Mouse (Mus musculus) forebrain, embryonic 14.5 days (tissue): Measurements from ENCODE around the gene Slc29a4. TPM values are rescaled to one million over a fixed set of nuclear protein-coding genes. Genes with fewer than 3 reads are reported as not detected.

Experiments used
- ATAC-seq: fragments of 200-750 bp; cut with Nextera tagmentation; 2 replicates; pipeline ENCODE4 v1.8.0; 2017; ENCODE audit warnings: mild to moderate bottlenecking, moderate library complexity
- DNase-seq: peaks from one replicate; pipeline ENCODE4 v3.0.0-alpha.2; 2015; ENCODE audit warnings: low spot score
- H3K27ac ChIP-seq: fragments of 300-500 bp; sonication (generic); 2 replicates; pipeline ENCODE4 v1.5.1; 2014; ENCODE audit warnings: low read depth, mild to moderate bottlenecking, control low read depth, low read length, moderate library complexity
- H3K27me3 ChIP-seq: fragments of 300-500 bp; sonication (generic); replicated peaks from 2 replicates; pipeline ENCODE4 v1.6.1; 2014; ENCODE audit warnings: low read length, control low read depth, mixed read lengths; ENCODE audit not compliant: control insufficient read depth, insufficient read depth
- H3K36me3 ChIP-seq: fragments of 300-500 bp; sonication (generic); 2 replicates; pipeline ENCODE4 v1.6.1; 2014; ENCODE audit warnings: low read length, control low read depth; ENCODE audit not compliant: control insufficient read depth, insufficient read depth
- H3K4me1 ChIP-seq: fragments of 300-500 bp; sonication (generic); 2 replicates; pipeline ENCODE4 v1.6.1; 2014; ENCODE audit warnings: antibody characterized with exemption, low read length, control low read depth; ENCODE audit not compliant: control insufficient read depth, insufficient read depth
- H3K4me2 ChIP-seq: fragments of 300-500 bp; sonication (generic); 2 replicates; pipeline ENCODE4 v1.6.1; 2014; ENCODE audit warnings: mild to moderate bottlenecking, control low read depth, low read length
- H3K4me3 ChIP-seq: fragments of 300-500 bp; sonication (generic); 2 replicates; pipeline ENCODE4 v1.5.1; 2014; ENCODE audit warnings: low read depth, low read length, control low read depth
- H3K9ac ChIP-seq: fragments of 300-500 bp; sonication (generic); 2 replicates; pipeline ENCODE4 v1.6.1; 2014; ENCODE audit warnings: mild to moderate bottlenecking, low read length, control low read depth, moderate library complexity
- H3K9me3 ChIP-seq: fragments of 300-500 bp; sonication (generic); replicated peaks from 2 replicates; pipeline ENCODE4 v1.6.1; 2016; ENCODE audit warnings: low read length, control low read depth, mixed read lengths; ENCODE audit not compliant: control insufficient read depth
- WGBS: fragments of 180-500 bp; shearing (Covaris S2); extraction: QIAGEN DNeasy Blood & Tissue Kit; methylation state at CpG from one replicate; pipeline ENCODE4 v1.1.7; 2014; 5-methylcytosine and 5-hydroxymethylcytosine counted together
- polyA plus RNA-seq: library from polyadenylated mRNA; unstranded; fragments of >200 nt; fragmentation: Nextera tagmentation; extraction: Ambion mirVana; gene quantifications from 2 replicates; pipeline ENCODE4 v1.2.1, GENCODE M21; 2014

Slc29a4 gene
- polyA plus RNA-seq, 1 experiment from 2014 or later, result 50.4 TPM

DNA sequence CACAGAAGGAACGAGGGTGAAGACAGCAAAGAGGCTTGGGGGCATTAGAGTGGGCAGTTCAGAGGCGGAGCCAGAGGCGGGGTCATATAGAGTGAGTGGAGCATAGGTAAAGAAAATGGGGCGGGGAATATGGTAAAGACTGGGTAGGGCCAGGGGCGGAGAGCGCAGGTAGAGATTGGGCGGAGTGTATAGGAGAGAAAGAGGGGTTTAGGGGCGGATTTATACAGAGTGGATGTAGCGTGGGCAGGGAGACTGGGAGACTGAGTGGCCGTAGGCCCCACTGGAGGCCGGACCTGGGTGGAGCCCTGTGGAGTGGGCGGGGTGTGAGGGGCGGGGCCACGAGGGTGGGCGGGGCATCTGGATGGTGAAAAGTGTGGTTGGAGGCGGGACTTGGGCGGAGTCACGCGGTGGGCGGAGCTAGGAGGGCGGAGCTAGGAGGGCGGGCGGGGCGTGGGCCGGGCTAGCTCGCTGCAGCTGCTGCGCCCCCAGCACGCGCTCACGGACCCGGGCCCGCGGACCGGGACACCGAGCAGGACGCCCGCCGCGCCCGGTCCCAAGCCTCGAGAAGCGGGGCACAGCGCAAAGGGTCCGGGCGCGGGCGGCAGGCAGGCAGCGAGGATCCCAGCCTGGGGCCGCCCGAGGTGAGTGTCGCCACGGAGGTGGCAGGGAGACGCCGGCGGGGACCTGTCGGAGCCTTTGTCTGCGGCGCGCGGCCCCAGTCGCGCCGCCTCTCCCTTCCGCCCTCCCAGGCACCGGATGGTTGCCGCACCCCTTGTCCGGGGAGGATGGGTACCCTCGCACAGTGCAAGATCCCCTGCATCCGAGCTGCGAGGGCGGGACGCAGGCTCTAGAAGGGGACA, 9.6 kb downstream of the Slc29a4 start:
- DNase-seq (peak; percentile 78), ATAC-seq (peak; percentile 85)
- Histone ChIP-seq H3K27me3 (peaks cover 5% of the 10 kb centered on the region), H3K4me3 (peak overlapping the region; percentile 76), H3K27ac (no peak overlapping the region), H3K4me1 (peaks cover 15% of the 10 kb centered on the region), H3K36me3 (peaks cover 15% of the 10 kb centered on the region; the same call in 1 of the 2 replicates), H3K4me2 (peak overlapping the region; percentile 80), H3K9ac (peak overlapping the region; percentile 94), H3K9me3 (no peaks in the 10 kb centered on the region)
- 1% methylated on average over 54 of the region's 72 CpGs for WGBS

DNA sequence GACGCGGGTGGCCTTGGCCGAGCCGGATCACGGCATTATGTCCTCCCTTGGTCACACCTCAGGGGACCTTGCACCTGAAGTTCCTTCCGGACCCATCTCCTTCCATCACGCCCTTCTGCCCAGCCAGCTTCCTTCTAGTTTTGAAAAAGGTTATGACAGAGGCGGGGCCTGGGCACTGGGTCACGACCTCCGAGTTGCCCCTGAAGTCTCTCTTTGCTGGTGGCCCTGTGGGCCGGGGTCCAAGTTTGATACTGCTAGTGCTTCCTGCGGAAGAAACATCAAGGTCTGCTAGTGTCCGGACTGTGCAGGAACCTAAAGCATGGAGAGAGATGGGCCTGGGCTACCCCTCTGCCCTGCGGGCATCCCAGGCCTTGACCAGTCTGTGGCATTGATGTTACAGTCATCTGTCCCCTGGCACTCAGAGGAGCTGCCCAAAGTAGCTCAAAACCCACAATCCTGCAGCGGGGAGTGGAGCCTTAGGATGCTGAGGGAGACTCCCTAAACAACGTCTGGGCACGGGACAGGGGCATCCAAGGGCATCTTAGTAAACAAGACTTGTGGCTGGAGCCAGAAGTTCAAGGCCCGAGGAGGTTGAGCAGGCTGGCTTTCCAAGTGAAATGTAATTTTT, 10.3 kb downstream of the Slc29a4 start:
- H3K9ac ChIP-seq, result peak overlapping the region; percentile 94
- H3K9me3 ChIP-seq, result no peaks in the 10 kb centered on the region
- no peak overlapping the region for H3K27ac ChIP-seq
- ATAC-seq (no peak), DNase-seq (no peak)
- H3K4me2 ChIP-seq, result peak overlapping the region; percentile 80
- H3K36me3 ChIP-seq, result peaks cover 15% of the 10 kb centered on the region; the same call in 1 of the 2 replicates
- peak overlapping the region; percentile 76 for H3K4me3 ChIP-seq
- WGBS, result 19% methylated on average over 18 of the region's 18 CpGs
- H3K27me3 ChIP-seq, result peaks cover 5% of the 10 kb centered on the region
- peaks cover 15% of the 10 kb centered on the region for H3K4me1 ChIP-seq

DNA sequence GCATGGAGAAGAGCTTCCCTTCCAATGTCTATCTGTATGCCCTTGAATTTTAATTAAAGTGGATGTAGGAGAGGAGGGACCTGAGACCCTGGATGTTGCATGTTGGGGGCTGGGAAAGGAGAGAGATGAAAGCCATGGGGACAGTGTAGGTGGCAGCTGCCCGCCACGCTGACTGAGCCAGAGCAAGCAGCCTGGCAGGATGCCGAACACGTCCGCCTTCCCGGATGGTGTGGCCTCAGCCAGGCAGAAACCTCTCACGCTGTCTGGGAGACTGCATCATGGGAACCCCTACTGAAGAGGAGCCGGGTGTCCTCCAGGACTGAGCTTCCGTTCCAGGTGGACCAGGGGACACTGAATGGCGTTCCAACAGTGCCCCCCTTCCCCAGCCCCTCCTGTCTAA, 11.3 kb downstream of the Slc29a4 start:
- WGBS, result 77% methylated on average over 10 of the region's 10 CpGs
- H3K27ac ChIP-seq, result no peak overlapping the region
- DNase-seq (peak; percentile 59), ATAC-seq (no peak)
- H3K27me3 ChIP-seq, result peaks cover 5% of the 10 kb centered on the region
- peaks cover 17% of the 10 kb centered on the region for H3K36me3 ChIP-seq
- H3K4me2 ChIP-seq, result peak overlapping the region; percentile 80
- peaks cover 15% of the 10 kb centered on the region for H3K4me1 ChIP-seq
- H3K9ac ChIP-seq, result peak overlapping the region; percentile 94
- peak overlapping the region; percentile 76 for H3K4me3 ChIP-seq
- H3K9me3 ChIP-seq, result no peaks in the 10 kb centered on the region

DNA sequence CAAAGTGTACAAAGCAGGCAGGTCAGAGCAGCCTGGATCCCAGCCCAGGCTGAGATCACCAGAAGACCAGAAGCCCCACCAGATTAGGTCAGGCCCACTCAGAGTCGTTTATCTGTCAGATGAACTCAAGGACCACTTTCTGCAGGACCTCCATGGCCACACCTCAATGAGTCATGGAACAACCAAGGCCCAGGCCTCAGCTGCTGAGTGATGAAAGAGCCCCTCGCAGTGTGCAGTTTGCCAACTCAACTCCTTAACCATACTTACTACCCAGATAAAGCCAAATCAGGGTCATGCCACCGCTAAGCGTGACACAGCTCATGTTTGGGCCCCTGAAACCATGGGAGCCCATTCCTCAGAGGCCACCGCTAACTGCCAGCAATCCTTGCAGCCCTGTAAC, 15.4 kb downstream of the Slc29a4 start:
- no peak for ATAC-seq
- 92% methylated on average over 5 of the region's 5 CpGs for WGBS
- H3K4me1 ChIP-seq, result peaks cover 12% of the 10 kb centered on the region
- no peak overlapping the region for H3K9ac ChIP-seq
- H3K27ac ChIP-seq, result no peak overlapping the region
- H3K36me3 ChIP-seq, result peaks cover 52% of the 10 kb centered on the region
- H3K4me3 ChIP-seq, result no peak overlapping the region
- no peaks in the 10 kb centered on the region for H3K27me3 ChIP-seq
- H3K4me2 ChIP-seq, result no peak overlapping the region
- DNase-seq, result no peak
- H3K9me3 ChIP-seq, result no peaks in the 10 kb centered on the region

DNA sequence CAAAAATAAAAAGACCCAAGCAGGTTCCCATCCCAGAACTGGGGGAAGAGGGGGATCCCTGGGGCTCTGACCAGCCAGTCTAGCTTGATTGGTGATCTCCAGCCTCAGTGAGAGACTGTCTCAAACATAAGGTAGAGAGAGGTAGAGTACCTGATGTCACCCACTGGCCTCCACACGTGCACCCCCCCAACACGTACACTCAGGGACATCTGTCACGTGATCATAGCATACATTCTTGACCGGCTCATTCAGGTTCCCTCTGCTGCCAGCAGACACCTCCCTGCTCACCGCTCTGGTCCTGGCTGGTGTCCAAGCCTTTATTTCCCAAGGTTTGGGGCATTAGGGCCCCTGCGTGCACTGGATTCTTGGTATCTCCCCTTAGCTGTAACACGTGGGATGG, 17.1 kb downstream of the Slc29a4 start:
- Histone ChIP-seq H3K4me2 (no peak overlapping the region), H3K9me3 (no peaks in the 10 kb centered on the region), H3K27me3 (no peaks in the 10 kb centered on the region), H3K4me3 (no peak overlapping the region), H3K36me3 (peaks cover 65% of the 10 kb centered on the region), H3K9ac (no peak overlapping the region), H3K4me1 (no peaks in the 10 kb centered on the region), H3K27ac (no peak overlapping the region)
- ATAC-seq (no peak), DNase-seq (no peak)
- 74% methylated on average over 7 of the region's 7 CpGs for WGBS

DNA sequence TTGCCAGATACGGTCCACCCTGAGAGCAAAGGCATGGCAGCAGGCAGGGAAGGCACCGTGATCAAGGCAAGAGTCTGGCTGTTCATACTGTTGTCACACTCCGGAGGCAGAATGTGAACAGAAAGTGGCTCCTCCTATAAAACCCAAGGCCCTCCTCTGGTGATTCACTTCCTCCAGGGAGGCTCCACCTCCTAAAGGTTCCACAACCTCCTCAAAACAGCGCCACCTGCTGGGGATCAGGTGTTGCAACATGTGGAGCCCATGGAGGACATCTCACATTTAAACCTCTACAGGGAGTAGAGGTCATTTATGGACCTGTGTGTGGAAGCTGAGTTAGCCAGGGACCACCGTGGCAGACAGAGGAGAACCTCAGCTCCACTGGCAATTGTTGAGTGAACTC, 20.1 kb downstream of the Slc29a4 start:
- H3K27ac ChIP-seq, result no peak overlapping the region
- WGBS, result 86% methylated on average over 5 of the region's 5 CpGs
- H3K27me3 ChIP-seq, result no peaks in the 10 kb centered on the region
- H3K4me1 ChIP-seq, result no peaks in the 10 kb centered on the region
- H3K4me2 ChIP-seq, result no peak overlapping the region
- peaks cover 62% of the 10 kb centered on the region for H3K36me3 ChIP-seq
- ATAC-seq (no peak), DNase-seq (no peak)
- H3K4me3 ChIP-seq, result no peak overlapping the region
- no peak overlapping the region for H3K9ac ChIP-seq
- no peaks in the 10 kb centered on the region for H3K9me3 ChIP-seq

DNA sequence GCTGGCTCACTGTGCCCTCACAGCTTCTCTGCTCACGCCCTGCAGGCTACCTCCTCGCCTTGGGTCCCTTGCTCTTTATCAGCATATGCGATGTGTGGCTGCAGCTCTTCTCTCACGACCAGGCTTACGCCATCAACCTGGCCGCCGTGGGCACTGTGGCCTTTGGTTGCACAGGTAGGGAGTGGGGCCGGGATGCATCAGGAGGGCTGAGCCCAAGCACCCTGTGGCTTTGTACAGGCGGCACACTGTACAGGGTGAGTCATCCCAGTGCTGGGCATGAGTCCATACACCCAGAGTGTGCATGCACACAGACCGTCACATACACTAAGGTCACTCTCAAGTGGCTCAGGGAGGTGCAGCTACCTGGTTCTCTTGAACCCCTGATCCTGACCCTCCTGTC, 21.7 kb downstream of the Slc29a4 start:
- WGBS, result 94% methylated on average over 10 of the region's 10 CpGs
- Histone ChIP-seq H3K4me2 (no peak overlapping the region), H3K36me3 (peaks cover 64% of the 10 kb centered on the region), H3K27me3 (no peaks in the 10 kb centered on the region), H3K4me3 (no peak overlapping the region), H3K4me1 (no peaks in the 10 kb centered on the region), H3K9ac (no peak overlapping the region), H3K9me3 (no peaks in the 10 kb centered on the region), H3K27ac (no peak overlapping the region)
- no peak for DNase-seq
- no peak for ATAC-seq

DNA sequence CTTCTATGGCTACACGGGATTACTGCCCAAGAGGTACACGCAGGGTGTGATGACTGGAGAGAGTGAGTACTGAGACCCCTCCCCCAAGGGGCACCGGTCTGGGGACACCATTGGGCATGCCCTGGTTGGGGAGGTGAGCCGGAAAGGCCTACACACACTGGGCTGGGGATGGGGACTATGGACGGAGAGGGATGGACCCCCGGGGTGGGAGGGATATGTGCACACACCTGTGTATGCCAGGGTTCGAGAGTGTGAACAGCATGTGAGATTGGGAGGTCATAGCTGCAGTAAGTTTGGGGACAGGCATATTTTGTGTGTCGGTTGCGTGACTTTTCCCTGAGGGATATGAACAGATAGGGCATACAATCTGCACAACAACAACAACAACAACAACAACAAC, 22.7 kb downstream of the Slc29a4 start:
- no peak overlapping the region for H3K4me2 ChIP-seq
- peaks cover 61% of the 10 kb centered on the region for H3K36me3 ChIP-seq
- no peak overlapping the region for H3K4me3 ChIP-seq
- no peaks in the 10 kb centered on the region for H3K9me3 ChIP-seq
- H3K4me1 ChIP-seq, result no peaks in the 10 kb centered on the region
- no peak for DNase-seq
- ATAC-seq, result no peak
- 86% methylated on average over 9 of the region's 9 CpGs for WGBS
- no peaks in the 10 kb centered on the region for H3K27me3 ChIP-seq
- H3K27ac ChIP-seq, result no peak overlapping the region
- no peak overlapping the region for H3K9ac ChIP-seq

DNA sequence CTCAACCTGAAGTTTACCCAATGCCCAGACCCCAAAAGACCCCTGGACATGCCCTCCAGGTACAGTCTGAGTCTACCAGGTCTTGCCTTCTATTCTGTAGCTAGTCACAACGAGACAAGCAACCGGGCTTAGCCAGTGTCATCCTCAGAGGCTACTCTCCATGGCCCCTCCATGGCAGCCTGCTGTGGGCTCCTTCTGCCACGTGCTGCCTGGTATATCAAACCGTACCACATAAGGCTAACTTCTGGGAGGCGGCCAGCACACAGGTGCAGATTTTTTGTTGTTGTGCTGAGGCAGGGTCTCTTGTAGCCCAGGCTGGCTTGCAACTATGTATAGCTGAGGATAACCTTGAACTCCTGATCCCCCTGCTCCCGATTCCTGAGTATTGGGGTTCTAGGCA, 23.7 kb downstream of the Slc29a4 start:
- Histone ChIP-seq H3K4me3 (no peak overlapping the region), H3K27ac (no peak overlapping the region), H3K27me3 (no peaks in the 10 kb centered on the region), H3K36me3 (peaks cover 57% of the 10 kb centered on the region), H3K9me3 (no peaks in the 10 kb centered on the region), H3K4me1 (no peaks in the 10 kb centered on the region), H3K9ac (no peak overlapping the region), H3K4me2 (no peak overlapping the region)
- 86% methylated on average over 6 of the region's 6 CpGs for WGBS
- DNase-seq (no peak), ATAC-seq (no peak)
